Mouse (Mus musculus) myocyte (in vitro differentiated cells): ENCODE measurements around the gene Gm38392. TPM values are rescaled to one million over a fixed set of nuclear protein-coding genes. Genes with fewer than 3 reads are reported as not detected.

Experiments
- H3K27me3 ChIP-seq: one replicate; pipeline ENCODE4 v1.6.1; 2011; ENCODE audit not compliant: control insufficient read depth, insufficient read depth, insufficient read length
- H3K36me3 ChIP-seq: one replicate; pipeline ENCODE4 v1.6.1; 2011; ENCODE audit not compliant: control insufficient read depth, insufficient read depth
- H3K4me2 ChIP-seq: one replicate; pipeline ENCODE4 v1.6.1; 2011; ENCODE audit warnings: low read depth, control low read depth
- H3K4me3 ChIP-seq: one replicate; pipeline ENCODE4 v1.5.1; 2011; ENCODE audit warnings: mild to moderate bottlenecking, control low read depth, moderate library complexity
- H3K79me2 ChIP-seq: one replicate; pipeline ENCODE4 v1.6.1; 2011; ENCODE audit not compliant: control insufficient read depth, insufficient read depth
- H3ac ChIP-seq: one replicate; pipeline ENCODE4 v1.6.1; 2011; ENCODE audit not compliant: control insufficient read depth, insufficient read length
- CEBPB ChIP-seq: IDR thresholded peaks from 2 replicates; pipeline ENCODE4 v1.6.1; 2011; ENCODE audit warnings: mild to moderate bottlenecking, moderate library complexity; ENCODE audit not compliant: poor library complexity, insufficient read depth, severe bottlenecking
- E2F4 ChIP-seq: IDR thresholded peaks from one replicate; pipeline ENCODE4 v1.6.1; 2011; ENCODE audit warnings: mild to moderate bottlenecking, control low read depth, moderate library complexity; ENCODE audit not compliant: insufficient read depth
- MAX ChIP-seq: IDR thresholded peaks from one replicate; pipeline ENCODE4 v1.6.1; 2011; ENCODE audit warnings: low read depth, mild to moderate bottlenecking, control low read depth
- MYOD1 ChIP-seq, 3 experiments: IDR thresholded peaks; one replicate each; pipeline ENCODE4 v1.6.1; 2011; ENCODE audit warnings: control low read depth in 2 of 3, low read depth in 2 of 3, mild to moderate bottlenecking in 2 of 3, moderate library complexity in 1 of 3; ENCODE audit not compliant: insufficient read length in 2 of 3, control insufficient read depth in 1 of 3
- MYOG ChIP-seq, 3 experiments: IDR thresholded peaks; one replicate each; pipeline ENCODE4 v1.6.1; 2011; ENCODE audit warnings: control low read depth in 2 of 3, low read depth in 2 of 3, mild to moderate bottlenecking in 2 of 3; ENCODE audit not compliant: insufficient read length in 2 of 3, control insufficient read depth in 1 of 3, insufficient read depth in 1 of 3
- POLR2A ChIP-seq: IDR thresholded peaks from one replicate; pipeline ENCODE4 v1.6.1; 2011; ENCODE audit warnings: low read depth, mild to moderate bottlenecking, control low read depth, moderate library complexity; ENCODE audit not compliant: insufficient read length
- POLR2AphosphoS2 ChIP-seq: IDR thresholded peaks from one replicate; pipeline ENCODE4 v1.6.1; 2011; ENCODE audit warnings: low read depth, control low read depth; ENCODE audit not compliant: insufficient read length
- REST ChIP-seq: IDR thresholded peaks from one replicate; pipeline ENCODE4 v1.6.1; 2011; ENCODE audit warnings: mild to moderate bottlenecking, control low read depth, moderate library complexity; ENCODE audit not compliant: insufficient read depth, insufficient read length
- SRF ChIP-seq: IDR thresholded peaks from one replicate; pipeline ENCODE4 v1.6.1; 2011; ENCODE audit warnings: low read depth; ENCODE audit not compliant: control insufficient read depth, insufficient read length
- TCF12 ChIP-seq: IDR thresholded peaks from one replicate; pipeline ENCODE4 v1.6.1; 2011; ENCODE audit warnings: mild to moderate bottlenecking, control low read depth; ENCODE audit not compliant: poor library complexity, insufficient read depth, severe bottlenecking
- TCF3 ChIP-seq: IDR thresholded peaks from one replicate; pipeline ENCODE4 v1.6.1; 2011; ENCODE audit warnings: low read depth, control low read depth; ENCODE audit not compliant: insufficient read length
- USF1 ChIP-seq: IDR thresholded peaks from one replicate; pipeline ENCODE4 v1.6.1; 2011; ENCODE audit warnings: low read depth, mild to moderate bottlenecking, control low read depth, moderate library complexity
- polyA plus RNA-seq: library from polyadenylated mRNA; unstranded; fragments of >200 nt; fragmentation: generic; extraction: Trizol; gene quantifications from one replicate; pipeline ENCODE4 v1.2.1, GENCODE M21; 2012; ENCODE audit warnings: missing spikeins

Gene Gm38392
- polyA plus RNA-seq, 1 experiment: 0.06 TPM

GRCm38 (mm10) chr3:88334029-88334658, 47.1 kb upstream of the Gm38392 start:
- Histone ChIP-seq H3K4me3 (peak overlapping the region; percentile 92), H3K27me3 (no peaks in the 10 kb centered on the region), H3K79me2 (peaks cover 39% of the 10 kb centered on the region), H3ac (no peak overlapping the region), H3K4me2 (no peak overlapping the region), H3K36me3 (no peaks in the 10 kb centered on the region)
- TF ChIP-seq CEBPB: no peak
- TF ChIP-seq POLR2A: no peak
- TF ChIP-seq SRF: no peak
- TF ChIP-seq MYOD1 (IDR thresholded peaks at IDR 0.05; ENCODE audit: control insufficient read depth in 1 of 3, insufficient read length in 2 of 3, low read depth in 2 of 3): no peak
- no peak for TF ChIP-seq MYOG (IDR thresholded peaks at IDR 0.05; ENCODE audit: control insufficient read depth in 1 of 3, insufficient read depth in 1 of 3, insufficient read length in 2 of 3, low read depth in 2 of 3)
- TF ChIP-seq MAX: no peak
- TF ChIP-seq E2F4: no peak
- no peak for TF ChIP-seq TCF3
- TF ChIP-seq TCF12: no peak
- no peak for TF ChIP-seq REST
- TF ChIP-seq POLR2AphosphoS2: no peak

- no peaks in the 10 kb centered on the region for H3K27me3 ChIP-seq
- peaks cover 6% of the 10 kb centered on the region for H3K36me3 ChIP-seq
- no peak for TF ChIP-seq TCF12
- TF ChIP-seq USF1: no peak
- no peak for TF ChIP-seq REST
- TF ChIP-seq TCF3: no peak
- peaks cover 16% of the 10 kb centered on the region for H3K79me2 ChIP-seq
- no peak overlapping the region for H3K4me2 ChIP-seq
- no peak overlapping the region for H3ac ChIP-seq
- no peak overlapping the region for H3K4me3 ChIP-seq
Measured at GRCm38 (mm10) chr3:88331282-88331681, 44.3 kb upstream of the Gm38392 start.

GRCm38 (mm10) chr3:88328956-88329355, 41.9 kb upstream of the Gm38392 start:
- Histone ChIP-seq H3K4me2 (no peak overlapping the region), H3ac (no peak overlapping the region), H3K4me3 (no peak overlapping the region), H3K36me3 (peaks cover 6% of the 10 kb centered on the region), H3K79me2 (peaks cover 16% of the 10 kb centered on the region), H3K27me3 (no peaks in the 10 kb centered on the region)
- TF ChIP-seq POLR2AphosphoS2 (no peak), SRF (no peak), E2F4 (no peak), TCF12 (no peak), REST (no peak), POLR2A (no peak), MYOD1 (IDR thresholded peaks at IDR 0.05; ENCODE audit: control insufficient read depth in 1 of 3, insufficient read length in 2 of 3, low read depth in 2 of 3) (no peak), TCF3 (no peak), MAX (no peak), USF1 (no peak)

- H3K4me3 ChIP-seq: peak within 1 kb of the TSS; percentile 73
- H3ac ChIP-seq: peak within 1 kb of the TSS; percentile 29
- TF ChIP-seq SRF: no peak
- peak; percentile 97 for TF ChIP-seq USF1
- TF ChIP-seq POLR2AphosphoS2: peak; percentile 81
- peak; percentile 71 for TF ChIP-seq POLR2A
- H3K36me3 ChIP-seq: peaks cover 36% of the 10 kb centered on the region
- peak within 1 kb of the TSS; percentile 88 for H3K4me2 ChIP-seq
- peaks cover 16% of the 10 kb centered on the region for H3K79me2 ChIP-seq
- no peaks in the 10 kb centered on the region for H3K27me3 ChIP-seq
Measured at GRCm38 (mm10) chr3:88324951-88325405, 38.0 kb upstream of the Gm38392 start, which contains the start of gene Glmp. Gene Glmp, plus strand, starts transcription at chr3:88325023.

GRCm38 (mm10) chr3:88299172-88299571, 12.2 kb upstream of the Gm38392 start:
- Histone ChIP-seq H3ac (no peak overlapping the region), H3K79me2 (peaks cover 44% of the 10 kb centered on the region), H3K4me2 (no peak overlapping the region), H3K36me3 (peaks cover 52% of the 10 kb centered on the region), H3K4me3 (peak overlapping the region; percentile 78), H3K27me3 (no peaks in the 10 kb centered on the region)
- no peak for TF ChIP-seq TCF3
